Comparison of ENCODE assay signal across 18 mouse cellular contexts in the genomic region with DNA sequence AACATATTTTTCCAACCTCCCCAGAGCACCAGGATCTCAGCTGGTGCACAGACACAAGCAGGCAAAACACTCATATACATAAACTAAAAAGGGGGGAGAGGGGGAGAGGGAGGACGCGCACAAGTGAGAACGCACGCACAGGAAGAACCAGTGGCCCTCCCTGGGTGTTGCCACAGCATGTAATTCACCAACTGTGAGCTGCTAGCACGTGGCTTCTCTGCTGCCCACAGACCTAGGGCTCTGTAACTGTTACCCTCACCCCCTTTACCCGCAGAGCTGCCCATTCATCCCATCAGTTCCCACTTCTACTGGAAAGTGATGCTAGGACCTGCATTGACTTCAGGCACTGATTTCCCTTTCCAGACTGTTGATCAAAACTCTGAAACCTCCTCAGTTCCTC.
"Had no signal": no experiment of that assay in that cellular context is flagged by ENCODE, and none has a peak within 500 bp of the region (broad histone marks: within the 10 kb centered on the region; RNA-seq: fewer than 3 reads in every experiment).

No protein-coding gene starts in this region.

- ATAC-seq: liver, postnatal 0 days; lung, postnatal 0 days; midbrain, embryonic 15.5 days had no signal

- H3K9ac ChIP-seq: liver, embryonic 15.5 days; liver, postnatal 0 days; lung, embryonic 15.5 days; midbrain, embryonic 12.5 days; midbrain, embryonic 15.5 days; neural tube, embryonic 12.5 days; stomach, embryonic 15.5 days had no signal

- DNase-seq: liver, postnatal 0 days; lung, adult 2 months; lung, postnatal 14 days; lung, postnatal 36 days; right cerebral cortex, postnatal 14 days; thymus, adult 2 months; thymus, postnatal 25 days; thymus, postnatal 4 days had no signal

- H3K27ac ChIP-seq: liver, embryonic 15.5 days; lung, embryonic 15.5 days; macrophage; midbrain, embryonic 12.5 days; midbrain, embryonic 15.5 days; neural tube, embryonic 12.5 days; stomach, embryonic 15.5 days; stomach, postnatal 0 days had no signal

- H3K36me3 ChIP-seq: lung, embryonic 15.5 days; midbrain, embryonic 15.5 days; neural tube, embryonic 12.5 days; stomach, embryonic 15.5 days had no signal

- H3K9me3 ChIP-seq: liver, embryonic 15.5 days; lung, embryonic 15.5 days; megakaryocyte, embryonic 14.5 days; midbrain, embryonic 12.5 days; midbrain, embryonic 15.5 days; neural tube, embryonic 12.5 days; stomach, embryonic 15.5 days had no signal

- H3K4me2 ChIP-seq: liver, embryonic 15.5 days; lung, embryonic 15.5 days; midbrain, embryonic 12.5 days; midbrain, embryonic 15.5 days; neural tube, embryonic 12.5 days; stomach, embryonic 15.5 days had no signal

- H3K27me3 ChIP-seq: liver, embryonic 15.5 days; lung, embryonic 15.5 days; megakaryocyte, embryonic 14.5 days; midbrain, embryonic 12.5 days; midbrain, embryonic 15.5 days; neural tube, embryonic 12.5 days; stomach, embryonic 15.5 days had no signal

- H3K4me3 ChIP-seq: liver, embryonic 15.5 days; lung, embryonic 15.5 days; megakaryocyte, embryonic 14.5 days; midbrain, embryonic 12.5 days; midbrain, embryonic 15.5 days; neural tube, embryonic 12.5 days; stomach, embryonic 15.5 days had no signal
